Mouse (Mus musculus): ENCODE data around the gene Dcdc2b. TPM values are rescaled to one million over a fixed set of nuclear protein-coding genes. Genes with fewer than 3 reads are reported as not detected.
A peak's percentile ranks its signal among the peaks of the same experiment; 100 is the strongest.

Gene Dcdc2b
- polyA plus RNA-seq, 1 experiment from 2014 or later = 3.5 TPM

DNA sequence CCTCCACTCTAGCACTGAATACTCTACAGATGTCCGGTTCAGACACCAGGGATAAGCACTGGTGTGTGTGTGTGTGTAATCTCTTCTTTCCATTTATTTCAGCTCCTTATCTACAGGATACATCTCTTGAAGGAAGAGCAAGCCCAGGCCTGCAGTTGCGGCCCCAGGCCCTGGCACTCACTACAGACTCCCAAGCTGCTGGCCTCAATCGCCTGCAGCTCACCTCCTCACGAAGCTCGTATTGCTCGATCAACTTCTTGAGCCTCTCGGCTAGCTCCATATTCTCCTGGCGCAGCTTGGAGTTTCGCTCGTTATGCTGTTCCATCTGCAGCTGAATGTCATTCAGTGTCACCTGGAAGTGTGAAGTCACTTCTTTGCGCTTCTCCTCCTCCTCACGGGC, 17.8 kb upstream of the Dcdc2b start:
- WGBS = 89% methylated on average over 12 of the region's 12 CpGs
- no peak overlapping the region for H3K4me3 ChIP-seq
- H3K27me3 ChIP-seq = no peaks in the 10 kb centered on the region

GRCm38 (mm10) chr4:129630944-129631343, 16.9 kb upstream of the Dcdc2b start:
- no peak for ATAC-seq (replicated peaks)
- H3K9ac ChIP-seq (replicated peaks) = no peak overlapping the region
- WGBS = 66% methylated on average over 4 of the region's 4 CpGs

More for the DNA sequence above, 17.8 kb upstream of the Dcdc2b start:
- peaks cover 94% of the 10 kb centered on the region for H3K36me3 ChIP-seq
- peaks cover 8% of the 10 kb centered on the region for H3K4me1 ChIP-seq
- no peak overlapping the region for H3K9ac ChIP-seq (replicated peaks)
- no peak overlapping the region for H3K27ac ChIP-seq (replicated peaks)
- no peak overlapping the region for H3K4me2 ChIP-seq (replicated peaks)
- H3K9me3 ChIP-seq = no peaks in the 10 kb centered on the region
- ATAC-seq (replicated peaks) = no peak

GRCm38 (mm10) chr4:129626035-129626434, 12.0 kb upstream of the Dcdc2b start:
- H3K27me3 ChIP-seq = no peaks in the 10 kb centered on the region
- no peak overlapping the region for H3K27ac ChIP-seq (replicated peaks)
- H3K4me2 ChIP-seq (replicated peaks) = no peak overlapping the region
- no peak for ATAC-seq (replicated peaks)
- no peak overlapping the region for H3K4me3 ChIP-seq
- peaks cover 49% of the 10 kb centered on the region for H3K36me3 ChIP-seq
- WGBS = 78% methylated on average over 6 of the region's 6 CpGs
- no peak overlapping the region for H3K9ac ChIP-seq (replicated peaks)
- H3K9me3 ChIP-seq = no peaks in the 10 kb centered on the region
- H3K4me1 ChIP-seq = peaks cover 35% of the 10 kb centered on the region

More at GRCm38 (mm10) chr4:129630944-129631343, 16.9 kb upstream of the Dcdc2b start:
- Histone ChIP-seq H3K9me3 (no peaks in the 10 kb centered on the region), H3K4me1 (peaks cover 7% of the 10 kb centered on the region), H3K4me2 (replicated peaks) (no peak overlapping the region), H3K27me3 (no peaks in the 10 kb centered on the region), H3K27ac (replicated peaks) (no peak overlapping the region), H3K4me3 (no peak overlapping the region), H3K36me3 (peaks cover 94% of the 10 kb centered on the region)

GRCm38 (mm10) chr4:129625496-129625895, 11.4 kb upstream of the Dcdc2b start:
- Histone ChIP-seq H3K4me2 (replicated peaks) (peak overlapping the region; percentile 72; the same call in 1 of the 2 replicates), H3K9ac (replicated peaks) (no peak overlapping the region), H3K36me3 (peaks cover 44% of the 10 kb centered on the region), H3K4me1 (peaks cover 32% of the 10 kb centered on the region), H3K27ac (replicated peaks) (peak overlapping the region; percentile 93), H3K9me3 (no peaks in the 10 kb centered on the region), H3K4me3 (no peak overlapping the region), H3K27me3 (no peaks in the 10 kb centered on the region)
- WGBS = 47% methylated on average over 4 of the region's 4 CpGs
- ATAC-seq (replicated peaks) = no peak

DNA sequence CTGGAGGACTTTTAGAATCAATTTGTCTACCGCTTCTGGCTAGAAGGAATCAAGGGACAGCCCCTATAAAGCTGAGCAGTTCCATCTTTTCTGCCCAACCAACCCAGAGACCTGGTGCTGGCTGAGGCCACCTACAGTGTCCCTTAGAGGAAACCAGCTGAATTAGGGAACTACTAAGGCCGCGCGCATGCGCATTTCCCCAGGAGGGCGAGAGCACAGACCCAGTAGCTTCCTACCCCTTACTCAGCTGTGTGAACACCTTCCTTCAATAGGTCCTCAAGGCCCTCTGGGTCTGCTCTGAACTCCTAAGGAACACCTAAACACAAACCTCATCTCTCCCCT, 10.9 kb upstream of the Dcdc2b start:
- ATAC-seq (replicated peaks) = peak; percentile 21; the same call in 1 of the 2 replicates

DNA sequence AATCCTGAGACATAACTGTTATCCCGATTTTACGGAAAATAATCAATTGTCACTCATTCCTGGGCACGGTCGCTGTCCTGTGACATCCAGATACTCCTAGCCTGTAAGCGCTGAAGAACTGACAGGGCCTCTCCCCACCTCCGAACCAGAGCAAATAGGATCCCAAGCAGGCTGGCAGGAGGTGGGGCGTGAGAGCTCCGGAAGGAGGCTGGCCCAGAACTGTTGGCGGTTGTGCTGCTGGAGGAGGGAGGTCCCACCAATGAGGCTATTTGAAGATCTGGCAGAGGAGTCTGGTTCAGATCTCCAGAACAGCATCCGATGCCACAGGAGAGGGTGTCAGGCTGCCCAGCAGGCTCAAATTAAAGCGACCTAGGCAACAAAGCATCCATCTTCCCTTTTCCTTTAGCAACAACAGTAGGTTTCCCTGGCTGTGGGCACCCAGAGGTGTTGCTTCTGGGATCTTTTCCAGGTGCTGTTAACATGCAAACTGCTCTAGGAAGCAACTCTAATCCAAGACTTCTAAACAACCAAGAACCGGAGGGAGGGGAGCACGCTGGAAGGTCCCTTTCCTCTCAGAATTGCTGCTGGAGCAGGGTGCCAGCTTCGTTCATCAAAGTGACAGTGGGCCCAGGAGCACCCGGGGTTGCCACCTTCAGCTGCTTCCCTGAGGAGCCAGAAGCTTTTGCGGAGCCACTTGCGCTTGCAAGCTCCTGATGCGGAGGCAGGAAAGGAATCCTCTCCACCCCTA, 10.4 kb upstream of the Dcdc2b start:
- Histone ChIP-seq H3K9me3 (no peaks in the 10 kb centered on the region), H3K36me3 (peaks cover 35% of the 10 kb centered on the region), H3K27me3 (no peaks in the 10 kb centered on the region), H3K27ac (replicated peaks) (peak overlapping the region; percentile 93), H3K4me1 (peaks cover 32% of the 10 kb centered on the region), H3K9ac (replicated peaks) (peak overlapping the region; percentile 94), H3K4me2 (replicated peaks) (peak overlapping the region; percentile 72), H3K4me3 (peak overlapping the region; percentile 76)
- WGBS = under 1% methylated on average over 18 of the region's 18 CpGs
- ATAC-seq (replicated peaks) = peak; percentile 96

More for the DNA sequence above, 10.9 kb upstream of the Dcdc2b start:
- Histone ChIP-seq H3K36me3 (peaks cover 39% of the 10 kb centered on the region), H3K4me2 (replicated peaks) (peak overlapping the region; percentile 72), H3K27ac (replicated peaks) (peak overlapping the region; percentile 93), H3K4me3 (peak overlapping the region; percentile 76), H3K27me3 (no peaks in the 10 kb centered on the region), H3K4me1 (peaks cover 32% of the 10 kb centered on the region), H3K9me3 (no peaks in the 10 kb centered on the region), H3K9ac (replicated peaks) (peak overlapping the region; percentile 94; the same call in 1 of the 2 replicates)
- 0% methylated on average over 6 of the region's 6 CpGs for WGBS

- WGBS = 1% methylated on average over 10 of the region's 10 CpGs
- Histone ChIP-seq H3K9me3 (no peaks in the 10 kb centered on the region), H3K9ac (replicated peaks) (peak within 1 kb of the TSS; percentile 94), H3K27ac (replicated peaks) (peak within 1 kb of the TSS; percentile 93), H3K36me3 (peaks cover 27% of the 10 kb centered on the region), H3K4me2 (replicated peaks) (peak within 1 kb of the TSS; percentile 72), H3K4me1 (peaks cover 32% of the 10 kb centered on the region), H3K4me3 (peak within 1 kb of the TSS; percentile 76), H3K27me3 (no peaks in the 10 kb centered on the region)
- peak; percentile 36 for ATAC-seq (replicated peaks)
These were observed 9.6 kb upstream of the Dcdc2b start, which contains the start of gene Ccdc28b for GRCm38 (mm10) chr4:129623681-129624091. Ccdc28b (minus strand) TSS chr4:129623947.

DNA sequence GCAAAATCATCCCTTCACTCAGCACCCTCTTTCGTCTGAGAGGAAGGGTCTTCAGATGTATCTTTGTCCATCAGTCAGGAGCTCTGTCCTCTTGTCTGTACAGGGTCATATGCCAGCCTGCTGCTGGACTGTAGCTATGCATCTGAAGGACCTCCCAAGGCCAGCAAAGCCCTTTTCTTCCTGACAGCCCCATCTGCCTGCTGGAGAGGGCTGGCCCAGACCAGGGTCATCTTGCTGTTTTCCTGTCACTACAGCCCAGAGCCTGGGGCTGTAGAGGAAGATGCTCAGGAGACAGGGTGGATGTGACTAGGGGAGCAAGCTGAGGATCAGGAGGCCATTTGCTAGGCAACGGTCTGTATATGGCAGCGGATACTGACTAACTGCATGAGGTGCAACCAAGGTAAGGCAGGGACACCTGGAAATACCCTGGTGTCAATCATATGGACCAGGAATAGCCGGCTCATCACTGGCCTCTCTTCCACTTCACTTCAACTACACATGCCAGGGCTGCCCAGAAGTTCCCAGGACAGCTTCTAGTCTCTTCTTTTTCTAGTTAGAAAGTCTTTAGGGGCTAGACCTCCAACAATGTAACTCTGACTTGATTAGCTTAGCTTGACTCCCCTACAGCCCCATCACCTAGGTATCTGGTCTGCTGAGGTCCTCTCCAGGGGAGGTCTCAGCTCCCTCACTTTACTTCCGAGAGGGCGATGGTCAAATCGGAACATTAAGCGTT, 8.9 kb upstream of the Dcdc2b start:
- H3K9me3 ChIP-seq = no peaks in the 10 kb centered on the region
- H3K27me3 ChIP-seq = no peaks in the 10 kb centered on the region
- H3K36me3 ChIP-seq = peaks cover 20% of the 10 kb centered on the region
- peak overlapping the region; percentile 93 for H3K27ac ChIP-seq (replicated peaks)
- peak overlapping the region; percentile 76 for H3K4me3 ChIP-seq
- H3K4me1 ChIP-seq = peaks cover 38% of the 10 kb centered on the region
- H3K9ac ChIP-seq (replicated peaks) = peak overlapping the region; percentile 94
- 18% methylated on average over 8 of the region's 8 CpGs for WGBS
- no peak for ATAC-seq (replicated peaks)
- peak overlapping the region; percentile 72 for H3K4me2 ChIP-seq (replicated peaks)

DNA sequence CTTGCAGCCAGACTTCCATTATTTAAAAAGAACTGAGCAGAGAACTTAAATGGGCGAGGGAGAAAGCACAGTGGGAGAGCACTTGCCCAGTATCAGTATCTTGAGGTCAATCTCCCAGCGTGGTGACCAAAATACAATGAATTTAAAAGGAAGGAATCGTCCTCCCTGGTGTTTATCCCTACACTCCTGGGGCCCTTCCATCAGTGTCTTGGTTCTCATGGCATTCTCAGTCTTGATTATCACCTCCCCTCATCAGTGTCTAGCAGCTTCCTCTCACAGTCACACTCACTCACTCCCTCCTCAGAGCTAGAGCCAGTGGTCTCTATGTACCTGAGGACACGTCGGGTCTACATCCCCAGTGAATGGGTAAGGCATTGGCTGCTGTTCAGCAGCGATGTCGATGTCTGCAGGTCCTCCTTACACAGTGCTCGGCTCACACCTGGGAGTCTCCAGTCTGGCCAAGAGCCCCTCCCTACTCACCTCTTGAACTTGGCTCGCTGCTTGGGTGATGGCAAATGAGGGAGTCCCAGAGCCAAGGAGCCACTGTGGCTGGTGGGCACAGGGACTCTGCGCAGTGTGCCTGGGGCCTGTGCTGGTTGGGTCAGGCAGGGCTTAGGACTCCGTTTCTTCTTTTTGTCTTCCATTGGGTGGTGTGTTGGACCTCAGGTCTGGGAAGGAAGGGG, 8.2 kb upstream of the Dcdc2b start:
- 77% methylated on average over 11 of the region's 11 CpGs for WGBS
- peak overlapping the region; percentile 72 for H3K4me2 ChIP-seq (replicated peaks)
- H3K9me3 ChIP-seq = no peaks in the 10 kb centered on the region
- H3K4me3 ChIP-seq = peak overlapping the region; percentile 76
- H3K9ac ChIP-seq (replicated peaks) = peak overlapping the region; percentile 94; the same call in 1 of the 2 replicates
- H3K27me3 ChIP-seq = no peaks in the 10 kb centered on the region
- H3K4me1 ChIP-seq = peaks cover 41% of the 10 kb centered on the region
- H3K27ac ChIP-seq (replicated peaks) = peak overlapping the region; percentile 93; the same call in 1 of the 2 replicates
- ATAC-seq (replicated peaks) = no peak
- H3K36me3 ChIP-seq = peaks cover 13% of the 10 kb centered on the region

GRCm38 (mm10) chr4:129621283-129621841, 7.3 kb upstream of the Dcdc2b start:
- no peak for ATAC-seq (replicated peaks)
- no peak overlapping the region for H3K4me3 ChIP-seq
- H3K27ac ChIP-seq (replicated peaks) = no peak overlapping the region
- peaks cover 41% of the 10 kb centered on the region for H3K4me1 ChIP-seq
- H3K36me3 ChIP-seq = peaks cover 5% of the 10 kb centered on the region; the same call in 1 of the 2 replicates
- 86% methylated on average over 8 of the region's 8 CpGs for WGBS
- H3K9me3 ChIP-seq = no peaks in the 10 kb centered on the region
- H3K9ac ChIP-seq (replicated peaks) = no peak overlapping the region
- H3K4me2 ChIP-seq (replicated peaks) = no peak overlapping the region
- H3K27me3 ChIP-seq = no peaks in the 10 kb centered on the region

GRCm38 (mm10) chr4:129620419-129621282, 6.6 kb upstream of the Dcdc2b start:
- Histone ChIP-seq H3K4me3 (no peak overlapping the region), H3K4me1 (peaks cover 40% of the 10 kb centered on the region), H3K9me3 (no peaks in the 10 kb centered on the region), H3K4me2 (replicated peaks) (no peak overlapping the region), H3K27ac (replicated peaks) (no peak overlapping the region; the same call in 1 of the 2 replicates), H3K27me3 (no peaks in the 10 kb centered on the region), H3K36me3 (peaks cover 9% of the 10 kb centered on the region), H3K9ac (replicated peaks) (no peak overlapping the region)
- no peak for ATAC-seq (replicated peaks)
- 90% methylated on average over 11 of the region's 11 CpGs for WGBS

Measured in forebrain, embryonic 15.5 days (tissue).